Mouse (Mus musculus) cerebellum, postnatal 36 days (tissue): ENCODE measurements around the gene Zfp239.

Source experiments
- DNase-seq, 2 experiments: peaks; one replicate each; pipeline ENCODE4 v3.0.0; 2021 to 2022; ENCODE audit warnings: mixed read lengths in 2 of 2

The Zfp239 gene

DNA sequence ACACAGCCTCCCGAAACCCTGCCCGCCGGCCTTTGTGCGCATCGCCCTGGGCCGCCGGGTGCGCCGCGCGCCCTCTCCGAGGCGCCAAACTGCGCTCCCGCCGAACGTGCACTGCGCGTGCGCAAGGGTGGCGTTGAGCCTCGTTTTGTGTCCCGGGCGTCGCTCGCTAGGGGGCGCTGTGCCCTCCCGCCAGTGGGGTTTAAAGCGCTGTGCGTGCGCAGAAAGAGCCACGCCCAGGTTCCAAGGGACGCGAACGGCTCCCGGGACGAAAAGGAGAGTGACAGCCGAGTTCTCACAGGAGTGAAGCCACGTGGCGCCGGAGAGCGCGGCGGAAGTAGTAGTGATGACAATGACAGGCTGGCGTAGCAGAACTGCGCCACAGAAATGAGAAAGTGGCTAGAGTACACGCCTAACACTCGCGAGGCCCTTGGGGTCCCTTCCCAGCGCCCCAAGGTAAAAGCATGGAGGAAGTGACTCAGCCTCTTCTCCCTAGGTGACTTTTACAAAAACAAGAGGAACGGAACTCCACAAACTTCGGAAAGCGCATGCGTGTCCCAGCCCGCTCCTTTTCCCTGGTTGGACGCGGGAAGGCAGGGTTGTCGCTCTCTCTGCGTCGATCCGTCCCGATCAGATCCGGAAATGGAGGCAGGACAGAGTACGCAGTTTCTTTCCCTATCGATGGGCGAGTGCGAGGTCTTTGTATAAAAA is 17.7 kb downstream of the Zfp239 start:
- peak; percentile 99 to 100 for DNase-seq

DNA sequence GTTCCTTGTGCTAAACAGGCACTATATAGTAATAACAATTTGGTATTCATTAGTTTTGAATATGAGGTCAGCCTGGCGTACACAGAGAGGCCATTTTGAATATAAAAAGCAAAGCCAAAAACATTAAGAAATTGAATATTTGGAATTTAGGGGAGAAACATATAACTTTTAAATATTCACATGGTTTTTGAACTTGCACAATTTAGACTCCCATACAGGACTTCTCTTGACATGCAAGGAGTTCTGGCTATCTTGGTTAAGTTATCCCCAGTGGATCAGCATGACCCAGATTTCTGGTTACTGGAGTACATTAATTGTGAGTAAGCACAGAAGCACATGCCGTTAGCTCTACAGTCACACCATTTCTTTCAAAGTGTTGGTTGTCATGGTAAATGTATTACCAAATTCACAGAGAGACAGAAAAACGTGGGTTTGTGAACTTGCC is 18.5 kb downstream of the Zfp239 start:
- no peak for DNase-seq

DNA sequence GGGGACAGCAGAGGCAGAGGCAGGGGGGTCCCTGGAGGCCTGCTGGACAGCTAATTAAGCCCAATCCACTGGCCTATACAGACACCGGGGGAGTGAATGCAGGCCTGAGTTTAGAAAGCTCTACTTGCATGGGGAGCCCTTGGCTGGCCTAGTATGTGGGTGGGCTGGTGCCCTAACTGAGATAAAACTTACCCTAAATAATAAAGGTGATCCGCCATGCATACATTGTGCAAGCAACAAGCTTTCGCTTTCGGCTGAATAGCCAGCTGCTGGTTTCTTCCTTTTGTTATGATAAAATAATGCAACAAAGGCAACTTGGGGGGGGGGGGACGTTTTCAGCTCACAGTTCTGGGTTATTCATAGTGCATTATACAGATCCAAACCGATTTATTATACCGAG is 19.3 kb downstream of the Zfp239 start:
- DNase-seq: no peak

DNA sequence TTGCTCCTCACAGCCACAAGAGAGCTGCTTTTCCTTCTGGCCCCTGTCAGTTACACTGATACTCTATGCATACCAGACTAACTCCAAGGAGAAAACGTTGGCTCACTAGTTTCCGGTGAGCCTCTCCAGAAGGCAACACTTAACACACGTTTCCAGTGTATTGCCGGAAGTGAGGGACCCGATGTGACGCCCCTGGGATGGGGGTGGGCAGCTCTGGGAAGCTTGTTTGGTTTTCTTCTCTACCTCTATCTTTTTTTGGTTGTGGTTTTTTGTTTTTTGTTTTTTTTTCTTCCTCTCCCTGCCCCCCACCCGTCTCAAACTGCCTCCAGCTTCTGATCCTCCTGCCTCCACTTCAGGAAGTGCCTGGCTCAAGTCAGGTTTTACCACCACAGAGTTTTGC is 20.1 kb downstream of the Zfp239 start:
- no peak for DNase-seq

DNA sequence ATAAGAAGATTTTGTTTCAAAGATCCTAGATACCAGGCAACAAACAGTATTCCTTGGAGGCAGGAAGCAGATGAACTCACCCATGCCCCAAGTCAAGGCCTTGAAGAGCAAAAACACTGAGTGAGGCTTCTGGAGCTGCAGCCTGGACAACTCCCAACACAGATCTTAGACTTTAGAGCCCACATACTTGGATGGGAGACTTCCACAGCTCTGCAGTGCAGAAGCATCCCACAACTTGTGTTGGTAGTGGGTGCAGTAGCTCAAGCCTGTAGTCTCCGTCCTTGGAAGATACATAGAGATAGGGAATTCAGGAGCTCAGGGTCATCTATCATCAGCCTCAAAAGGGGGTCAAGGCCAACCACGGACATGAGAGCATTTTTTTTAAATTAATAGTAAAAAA is 24.0 kb downstream of the Zfp239 start:
- no peak for DNase-seq

DNA sequence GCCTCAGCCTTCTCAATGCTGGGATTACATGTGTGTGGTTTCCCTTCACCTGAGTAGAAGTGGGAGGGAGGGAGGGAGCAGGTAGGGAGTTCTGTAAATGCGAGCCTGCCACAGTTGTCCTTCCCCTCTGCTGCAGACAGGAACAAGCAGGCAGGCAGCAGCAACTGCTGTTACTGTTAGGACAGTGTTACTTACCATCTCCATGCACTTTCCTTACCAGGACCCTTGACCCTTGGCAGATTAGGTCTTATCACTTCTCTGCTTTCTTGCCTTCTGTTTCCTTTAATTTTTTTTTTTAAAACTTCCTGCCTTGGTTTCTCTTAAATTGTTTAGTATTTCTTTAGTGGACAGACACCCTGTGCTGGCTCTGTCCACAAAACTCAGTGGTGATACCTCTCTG is 26.1 kb downstream of the Zfp239 start:
- DNase-seq: no peak

DNA sequence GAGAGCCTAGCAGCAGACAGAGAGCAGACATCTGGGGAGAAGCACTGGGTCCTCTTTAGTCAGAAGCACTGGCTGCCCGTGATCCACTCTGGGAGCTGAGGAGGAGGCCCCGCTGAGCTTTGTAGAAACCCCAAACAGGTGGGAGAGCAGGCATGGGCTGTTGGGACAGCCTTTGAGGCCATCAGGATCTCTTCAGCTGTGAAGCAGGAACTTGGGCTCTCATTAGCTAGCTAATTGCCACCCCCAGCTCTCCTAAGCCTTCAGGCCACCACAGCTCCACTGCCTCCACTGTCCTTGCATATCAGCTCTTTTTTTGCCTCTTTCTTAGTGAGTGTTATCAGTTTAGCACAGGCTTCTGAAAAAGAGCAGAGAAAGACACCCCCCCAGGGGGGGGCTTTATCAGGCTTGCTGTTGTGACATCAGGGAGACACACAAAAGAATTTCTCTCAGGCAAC is 26.8 kb downstream of the Zfp239 start:
- DNase-seq: no peak

DNA sequence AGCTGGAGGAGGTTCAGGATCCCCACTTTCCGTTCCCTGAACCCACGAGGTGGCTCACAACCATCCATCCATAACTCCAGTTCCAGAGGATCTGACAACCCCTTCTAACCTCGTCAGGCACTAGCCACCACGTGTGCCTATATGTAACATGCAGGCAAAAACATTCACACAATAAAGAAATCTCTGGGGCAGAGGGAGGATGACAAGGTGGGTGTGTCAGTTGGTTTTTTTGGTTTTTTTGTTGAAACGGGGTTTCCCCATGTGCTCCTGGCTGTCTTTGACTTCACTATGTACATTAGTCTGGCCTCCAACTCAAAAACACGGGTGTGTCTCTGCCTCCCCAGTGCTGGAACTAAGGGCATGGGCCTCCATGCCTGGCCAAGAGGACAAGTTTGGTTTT is 28.4 kb downstream of the Zfp239 start:
- no peak for DNase-seq

DNA sequence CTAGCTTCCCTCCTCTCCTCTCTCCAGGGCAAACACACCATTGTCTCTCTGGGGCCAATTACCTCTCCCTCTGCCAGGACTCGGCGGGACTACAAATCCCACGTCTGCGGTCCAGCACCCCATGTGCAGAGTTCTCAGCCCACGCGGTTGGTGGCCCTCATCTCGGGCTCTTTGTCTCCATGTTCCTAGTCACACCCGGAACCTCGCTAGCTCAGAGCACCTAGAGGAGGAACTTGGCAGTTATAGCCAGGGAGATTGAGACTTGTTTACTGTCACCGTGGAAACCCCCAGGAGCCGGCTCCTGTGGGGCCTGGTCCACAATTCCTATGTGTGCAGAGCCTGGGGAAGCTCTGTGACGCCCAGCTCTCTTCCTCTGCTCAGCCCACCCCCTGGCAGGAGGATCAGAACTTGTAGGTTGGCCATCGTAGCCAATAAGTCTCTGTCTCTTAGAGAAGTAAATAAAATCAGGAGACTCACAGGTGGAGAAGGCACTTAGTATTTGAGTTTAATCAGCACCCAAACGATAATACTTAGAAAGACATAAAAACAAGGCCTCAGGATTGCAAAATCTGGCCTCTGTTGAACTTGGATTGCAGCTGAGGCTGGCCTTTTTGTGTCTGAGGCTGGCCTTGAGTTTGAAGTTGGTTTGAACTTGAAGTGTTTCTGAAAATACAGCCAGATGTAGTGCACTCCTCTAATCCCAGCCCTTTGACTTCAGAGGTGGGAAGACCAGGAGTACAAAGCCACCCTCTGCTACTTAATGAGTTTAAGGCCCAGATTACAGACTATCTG is 29.7 kb downstream of the Zfp239 start:
- DNase-seq: no peak

DNA sequence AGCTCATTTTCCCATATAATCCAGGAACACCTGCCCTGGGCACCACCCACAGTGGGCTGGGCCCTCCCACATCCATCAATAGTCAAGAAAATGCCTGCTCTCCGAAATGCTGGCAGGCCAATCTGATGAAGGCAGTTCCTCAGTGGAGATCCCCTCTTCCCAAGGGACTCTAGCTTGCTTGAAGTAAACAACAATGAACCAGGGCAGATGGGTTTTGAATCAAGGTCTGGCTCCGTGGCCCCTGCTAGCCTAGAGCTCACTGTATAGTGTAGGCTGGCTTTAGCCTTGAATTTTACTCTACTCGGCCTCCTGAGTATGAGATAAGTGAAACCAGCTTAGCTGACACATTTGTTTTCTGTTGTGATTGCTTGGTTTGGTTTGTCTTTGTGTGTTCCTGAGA is 30.5 kb downstream of the Zfp239 start:
- no peak for DNase-seq

DNA sequence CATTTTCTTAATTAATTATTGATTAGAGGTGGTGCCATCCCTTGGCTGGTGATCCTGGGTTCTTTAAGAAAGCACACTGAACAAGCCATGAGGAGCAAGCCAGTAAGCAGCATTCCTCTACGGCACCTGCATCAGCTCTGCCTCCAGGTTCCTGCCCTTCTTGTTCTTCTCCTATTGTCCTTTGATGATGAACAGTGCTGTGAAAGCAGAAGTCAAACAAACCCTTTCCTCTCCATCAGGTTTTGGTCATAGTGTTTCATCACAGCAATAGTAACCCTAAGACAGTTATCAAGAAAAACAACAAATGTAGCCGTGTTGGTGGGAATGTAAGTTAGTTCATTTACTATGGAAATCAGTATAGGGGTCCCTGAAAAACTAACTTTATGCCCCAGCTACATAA is 31.5 kb downstream of the Zfp239 start:
- DNase-seq: no peak

DNA sequence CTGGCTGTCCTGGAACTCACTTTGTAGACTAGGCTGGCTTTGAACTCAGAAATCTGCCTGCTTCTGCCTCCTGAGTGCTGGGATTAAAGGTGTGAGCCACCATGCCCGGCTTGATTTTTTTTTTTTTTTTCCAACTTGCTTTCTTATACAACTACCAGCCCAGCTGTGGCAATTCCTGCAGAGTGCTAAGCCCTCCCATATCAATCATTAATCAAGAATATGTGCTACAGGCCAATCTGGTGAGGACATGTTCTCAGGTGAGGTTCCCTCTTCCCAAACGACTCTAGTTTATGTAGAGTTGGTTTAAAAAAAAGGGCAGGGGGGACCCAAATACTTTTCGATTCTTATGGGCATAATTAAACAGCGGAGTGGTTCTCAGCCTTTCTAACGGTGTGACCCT is 35.9 kb downstream of the Zfp239 start:
- DNase-seq: no peak

DNA sequence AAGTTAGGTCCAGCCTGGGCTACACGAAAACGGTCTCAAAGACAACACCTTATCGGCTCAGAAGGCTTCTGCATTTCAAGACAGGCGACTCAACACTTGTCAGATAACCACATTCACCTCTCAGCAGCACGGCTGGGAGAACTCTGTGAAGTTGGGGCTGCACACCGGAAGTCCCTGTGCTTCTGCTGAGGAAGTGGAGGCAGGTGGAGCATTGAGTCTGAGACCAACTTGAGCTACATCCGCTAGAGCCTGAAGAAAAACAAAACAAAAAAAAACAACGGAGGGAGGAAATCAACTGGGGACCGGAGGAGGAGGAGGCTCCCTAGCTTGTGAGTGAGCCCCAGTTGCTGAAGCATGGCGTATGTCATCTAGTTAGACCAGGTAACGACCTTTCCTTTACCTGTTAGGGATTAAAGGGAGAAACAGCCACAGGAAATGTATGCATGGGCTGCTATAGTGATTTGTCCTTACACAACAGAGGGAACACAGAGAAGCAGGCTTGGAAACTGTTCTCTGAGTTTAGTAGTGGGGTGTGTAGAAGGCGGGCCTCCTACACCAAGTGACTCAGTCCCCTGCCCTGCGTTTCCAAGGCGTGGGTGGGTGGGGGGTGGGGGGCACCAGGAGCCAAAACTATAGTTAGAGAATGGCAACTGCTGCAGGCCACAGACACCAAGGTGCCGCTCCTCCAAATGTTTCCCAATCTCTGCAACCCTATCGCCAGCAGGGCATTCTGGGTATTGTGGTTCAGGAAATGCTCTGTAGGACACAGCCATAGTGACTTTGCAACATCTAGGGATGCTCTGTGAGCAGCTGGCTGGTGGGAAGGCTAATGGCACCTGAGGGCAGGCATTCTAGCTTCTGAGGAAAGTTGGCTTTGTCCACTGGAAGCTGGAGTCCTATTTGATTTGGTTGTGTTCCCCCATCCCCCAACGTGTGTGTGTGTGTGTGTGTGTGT is 38.5 kb downstream of the Zfp239 start, which contains the start of gene Hnrnpf:
Gene Hnrnpf (plus strand): TSS at position 199 of the 955 bp plus-strand sequence.
- no peak for DNase-seq

DNA sequence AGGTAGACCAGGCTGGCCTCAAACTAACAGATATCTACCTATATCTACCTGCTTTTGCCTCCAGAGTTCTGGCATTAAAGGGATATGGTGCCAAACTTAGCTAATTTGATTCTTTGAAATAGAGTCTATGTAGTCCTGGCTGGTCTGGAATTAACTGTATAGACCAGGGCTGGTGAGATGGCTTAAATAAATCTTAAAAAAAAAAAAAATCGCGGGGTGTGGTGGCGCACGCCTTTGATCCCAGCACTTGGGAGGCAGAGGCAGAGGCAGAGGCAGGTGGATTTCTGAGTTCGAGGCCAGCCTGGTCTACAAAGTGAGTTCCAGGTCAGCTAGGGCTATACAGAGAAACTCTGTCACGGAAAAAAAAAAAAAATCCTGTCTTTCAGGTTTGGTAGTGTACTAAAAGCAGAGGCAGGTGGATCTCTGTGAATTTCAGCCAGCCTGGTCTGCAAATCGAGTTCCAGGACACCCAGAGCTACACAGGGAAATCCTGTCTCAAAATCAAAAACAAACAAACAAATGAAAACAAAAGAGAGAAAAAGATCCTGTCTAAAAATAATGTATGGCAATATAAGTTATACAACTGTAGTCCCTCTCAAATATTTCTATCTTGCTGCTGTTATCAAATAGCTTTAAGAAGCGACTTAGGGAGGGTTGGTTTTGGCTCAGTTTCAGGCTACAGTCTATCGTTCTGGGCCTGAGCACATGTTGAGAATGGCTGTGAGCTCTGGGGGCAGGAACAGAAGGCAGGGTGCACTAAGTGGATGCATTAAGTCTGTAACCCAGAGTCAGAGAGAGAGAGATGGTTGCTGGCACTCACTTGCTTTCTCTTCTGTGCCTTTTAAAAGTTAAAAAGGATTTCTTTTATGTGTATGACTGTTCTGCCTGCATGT is 39.9 kb downstream of the Zfp239 start:
- no peak for DNase-seq

DNA sequence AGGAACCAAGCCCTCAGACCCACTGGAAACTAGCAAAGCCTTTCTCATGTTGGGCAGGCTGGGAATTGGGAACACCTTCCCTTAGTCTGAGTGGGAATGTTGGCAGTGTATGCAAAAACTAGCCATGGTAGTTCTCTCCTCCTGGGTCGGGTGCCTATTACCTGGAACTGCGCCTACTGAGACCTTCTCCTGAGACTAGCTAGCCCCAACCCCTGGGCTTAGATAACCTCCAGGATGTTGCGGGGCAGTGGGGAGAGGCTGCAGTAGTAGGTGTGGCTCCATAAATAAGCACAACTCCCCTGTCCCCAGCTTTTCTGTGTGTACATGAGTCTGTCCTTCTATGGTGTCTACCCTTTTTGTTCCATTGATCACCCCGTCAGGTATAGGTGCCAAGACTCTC is 40.7 kb downstream of the Zfp239 start:
- no peak for DNase-seq

DNA sequence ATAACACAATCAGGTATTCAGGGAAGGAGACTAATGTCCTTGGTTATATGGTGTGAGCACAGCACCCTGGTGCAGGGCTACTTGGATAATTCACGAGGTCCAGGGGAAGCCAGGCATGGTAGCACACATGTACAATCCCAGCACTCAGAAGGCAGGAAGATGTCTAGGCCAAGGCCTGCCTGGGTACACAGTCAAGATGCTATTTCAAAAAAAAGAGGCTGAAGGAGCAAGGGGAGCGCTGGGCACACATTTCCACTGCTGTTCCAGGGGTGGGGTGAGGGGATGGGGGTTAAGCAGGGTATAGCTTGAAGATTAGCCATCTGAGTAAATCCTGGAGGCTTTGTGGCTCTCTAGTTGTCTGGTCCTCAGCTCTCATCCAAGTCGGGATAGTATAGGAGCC is 41.9 kb downstream of the Zfp239 start:
- no peak for DNase-seq

DNA sequence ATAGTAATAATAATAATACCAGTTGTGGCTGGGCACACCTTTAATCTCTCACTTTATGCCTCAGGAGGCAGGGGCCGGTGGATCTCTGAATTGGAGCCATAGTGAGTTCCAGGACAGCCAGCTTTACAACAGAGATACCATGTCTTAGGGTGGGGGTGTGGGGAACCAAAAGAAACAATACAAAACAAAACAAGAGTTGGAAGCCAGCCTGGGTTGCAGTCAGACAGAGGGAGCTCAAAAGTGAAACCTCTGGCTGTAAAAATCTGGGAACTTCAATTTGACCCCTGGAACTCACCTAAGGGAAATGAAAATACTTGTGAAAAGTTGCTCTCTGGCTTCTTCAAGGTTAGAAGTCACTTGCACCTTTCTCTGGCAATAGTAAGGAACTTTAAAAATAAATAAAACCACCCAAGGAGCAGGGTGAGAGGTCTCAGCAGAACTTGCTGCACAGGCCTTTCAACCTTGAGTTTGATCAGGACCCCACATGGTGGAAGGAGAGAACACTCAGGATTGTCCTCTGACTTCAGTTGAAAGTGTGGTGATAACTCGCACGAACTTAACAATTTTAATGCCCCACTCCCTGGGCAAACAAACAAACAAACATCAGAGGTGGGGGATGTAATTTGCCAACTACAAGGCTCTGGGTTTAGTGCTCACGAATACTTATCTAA is 43.5 kb downstream of the Zfp239 start:
- DNase-seq: no peak

DNA sequence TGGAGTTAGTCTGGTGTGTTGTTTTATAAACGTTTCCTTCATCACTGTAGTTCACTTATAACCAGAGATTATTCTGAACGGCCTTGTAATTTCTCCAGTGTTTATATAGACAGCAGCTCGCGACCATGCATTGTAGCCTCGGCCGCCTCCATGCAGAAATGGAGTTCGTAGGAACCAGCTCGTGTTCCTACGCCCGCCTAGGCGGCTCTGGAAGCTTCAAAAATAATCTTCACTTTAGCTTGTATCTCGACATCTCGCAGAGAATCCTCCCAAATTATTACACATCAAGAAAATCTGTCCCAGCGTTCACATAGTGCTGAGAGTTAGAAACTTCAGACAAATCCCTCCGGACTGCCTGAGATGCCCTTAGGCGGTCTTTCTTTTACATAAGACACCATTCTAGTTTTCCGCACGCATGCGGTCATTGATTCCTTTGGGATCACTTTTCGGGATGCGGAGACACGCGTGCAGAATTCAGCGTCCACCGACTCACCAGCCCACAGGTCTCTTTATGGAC is 44.2 kb downstream of the Zfp239 start:
- peak; percentile 41 to 72 for DNase-seq

DNA sequence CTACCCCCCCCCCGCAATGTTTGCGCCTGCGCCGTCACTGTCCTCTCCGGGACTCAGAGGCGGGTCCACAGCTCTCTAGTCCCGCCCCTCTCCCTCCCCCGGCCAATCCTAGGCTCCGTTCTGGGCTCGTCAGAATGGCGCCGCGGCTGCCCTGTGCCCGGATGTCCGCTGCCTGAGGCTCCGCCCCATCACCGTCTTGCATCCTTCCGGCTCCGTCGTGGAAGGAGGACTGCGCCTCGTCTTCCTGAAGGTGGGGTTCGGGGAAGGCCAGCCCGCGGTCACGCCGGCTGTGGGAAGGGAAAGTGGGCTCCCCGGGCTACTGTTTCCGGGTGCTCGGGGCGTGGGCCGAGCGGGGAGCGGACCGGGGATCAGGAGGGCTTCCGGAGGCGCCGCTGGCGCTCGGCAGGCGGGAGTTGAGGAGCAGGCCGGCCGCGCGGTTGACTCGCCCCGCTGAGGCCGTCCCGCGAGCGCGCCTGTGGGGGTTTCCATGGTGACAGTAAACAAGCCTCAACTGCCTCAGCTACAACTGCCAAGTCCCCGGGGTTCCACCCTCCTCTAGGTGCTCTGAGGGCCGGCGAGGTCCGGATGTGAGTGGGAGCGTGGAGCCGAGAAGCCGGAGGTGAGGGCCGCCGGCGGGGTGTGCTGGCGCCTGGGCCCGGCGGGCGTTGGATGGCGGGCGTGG is 44.8 kb downstream of the Zfp239 start:
- peak; percentile 94 to 96 for DNase-seq

DNA sequence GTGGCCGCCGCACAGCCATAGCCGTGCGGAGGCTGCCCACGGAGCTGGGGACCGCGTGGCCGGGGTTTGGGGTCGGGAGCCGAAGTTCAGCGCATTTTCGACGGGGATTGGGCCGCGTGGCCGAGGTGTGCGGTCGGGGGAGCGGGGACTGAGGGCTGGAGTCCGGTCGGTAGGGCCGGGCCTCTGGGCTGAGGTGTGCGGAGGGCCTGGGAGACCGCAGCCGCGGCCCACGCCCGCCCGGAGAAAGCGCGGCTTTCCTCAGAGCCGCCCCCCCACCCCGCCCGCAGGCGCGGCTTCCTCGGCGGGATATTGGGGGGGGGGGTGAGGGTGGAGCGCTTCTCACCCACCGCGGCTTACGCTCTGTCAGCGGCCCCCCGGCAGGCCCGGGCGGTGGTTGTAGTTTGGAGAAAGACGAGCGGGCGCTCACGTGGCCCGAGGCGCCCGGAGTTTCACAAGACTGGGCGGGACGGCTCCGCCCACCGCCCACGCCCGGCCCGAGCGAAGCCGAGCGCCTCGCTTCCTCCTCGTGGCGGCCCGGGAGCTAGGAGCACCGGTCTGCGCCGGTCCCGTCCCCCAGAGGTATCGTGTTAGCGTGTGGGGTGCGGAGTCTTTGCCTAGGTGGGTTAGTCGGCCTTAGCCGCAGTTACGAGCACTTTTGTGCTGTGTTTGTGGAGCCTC is 45.5 kb downstream of the Zfp239 start:
- DNase-seq: peak; percentile 38 to 57
